Mouse (Mus musculus) heart, adult 2 months (tissue): ENCODE results near the gene AY074887.

Experiments used
- CTCF ChIP-seq: fragments of 200-600 bp; IDR thresholded peaks from 2 replicates; pipeline ENCODE4 v1.8.1; 2022; ENCODE audit warnings: antibody characterized with exemption, mild to moderate bottlenecking, moderate library complexity
- POLR2A ChIP-seq: fragments of 200-500 bp; IDR thresholded peaks from 2 replicates; pipeline ENCODE4 v1.6.1; 2011; ENCODE audit warnings: mild to moderate bottlenecking, low read depth, low read length, control low read depth; ENCODE audit not compliant: insufficient read depth

- TF ChIP-seq POLR2A (no peak), CTCF (no peak)
These were observed 30.7 kb upstream of the AY074887 start for GRCm38 (mm10) chr9:54981291-54982191.
